Mouse (Mus musculus): ENCODE measurements around the gene Ucn3. TPM values are rescaled to one million over a fixed set of nuclear protein-coding genes. Genes with fewer than 3 reads are reported as not detected.

Gene Ucn3
- polyA plus RNA-seq, 1 experiment from 2014 or later = not detected

DNA sequence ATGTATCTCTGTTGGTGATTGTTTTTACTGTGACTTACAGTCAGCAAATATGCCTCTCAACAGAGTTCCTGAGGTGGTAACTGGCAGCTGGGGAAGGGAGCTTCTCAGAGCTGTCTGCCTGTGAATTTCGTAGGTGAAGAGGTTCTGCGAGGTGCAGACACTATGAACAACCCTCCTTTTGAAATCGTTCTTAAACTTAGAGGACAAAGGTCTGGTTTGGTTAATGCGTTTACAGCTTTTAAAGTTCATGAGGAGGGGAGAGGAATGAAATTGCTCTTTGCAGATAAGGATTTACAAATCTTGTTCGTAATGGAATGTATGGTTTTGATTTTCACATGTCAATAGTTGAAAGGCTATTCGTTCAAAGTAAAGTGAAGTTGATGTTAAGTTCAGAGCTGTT is 19.5 kb downstream of the Ucn3 start:
- no peak for ATAC-seq (ENCODE audit: insufficient number of reproducible peaks, insufficient read depth, low FRiP score, low read depth)
- Histone ChIP-seq H3K4me1 (ENCODE audit: control insufficient read depth in 2 of 2, insufficient read depth in 2 of 2, low read length in 2 of 2) (no peaks in the 10 kb centered on the region), H3K9ac (ENCODE audit: low read length) (no peak overlapping the region), H3K27ac (replicated peaks in 1 of 2; ENCODE audit: control insufficient read depth in 1 of 2, insufficient read depth in 1 of 2, low read depth in 2 of 2, low read length in 2 of 2) (no peak overlapping the region), H3K27me3 (ENCODE audit: control insufficient read depth, insufficient read depth, low read length) (no peaks in the 10 kb centered on the region), H3K4me3 (ENCODE audit: control insufficient read depth in 1 of 2, insufficient read depth in 1 of 2, low read depth in 1 of 2, low read length in 2 of 2) (no peak overlapping the region), H3K36me3 (ENCODE audit: control insufficient read depth, insufficient read depth, low read length) (no peaks in the 10 kb centered on the region), H3K9me3 (ENCODE audit: control insufficient read depth, low read length) (no peaks in the 10 kb centered on the region), H3K4me2 (ENCODE audit: low read length) (no peak overlapping the region)
- WGBS = 74% methylated on average over 6 of the region's 6 CpGs

DNA sequence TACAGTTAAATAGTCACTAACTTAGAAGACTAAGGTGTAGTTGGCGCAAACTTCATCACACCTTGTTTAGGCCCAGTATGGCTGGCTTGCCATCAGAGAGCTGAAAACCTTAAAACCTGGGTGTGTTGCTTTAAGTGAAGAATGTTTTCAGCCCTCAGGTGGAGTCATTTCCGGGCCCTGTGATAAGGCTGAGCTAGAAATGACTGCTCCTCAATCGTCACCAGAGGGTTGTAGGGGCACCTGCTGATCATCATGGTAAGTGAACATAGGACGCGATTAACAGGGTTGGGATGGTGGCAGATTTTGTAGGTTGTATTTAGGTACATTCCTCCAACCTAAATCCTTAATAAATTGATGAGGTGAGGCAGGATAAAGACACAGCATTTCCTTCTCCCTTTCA is 20.7 kb downstream of the Ucn3 start:
- H3K4me2 ChIP-seq (ENCODE audit: low read length) = no peak overlapping the region
- no peak overlapping the region for H3K9ac ChIP-seq (ENCODE audit: low read length)
- H3K36me3 ChIP-seq (ENCODE audit: control insufficient read depth, insufficient read depth, low read length) = no peaks in the 10 kb centered on the region
- no peak overlapping the region for H3K4me3 ChIP-seq (ENCODE audit: control insufficient read depth in 1 of 2, insufficient read depth in 1 of 2, low read depth in 1 of 2, low read length in 2 of 2)
- H3K27me3 ChIP-seq (ENCODE audit: control insufficient read depth, insufficient read depth, low read length) = no peaks in the 10 kb centered on the region
- H3K27ac ChIP-seq (replicated peaks in 1 of 2; ENCODE audit: control insufficient read depth in 1 of 2, insufficient read depth in 1 of 2, low read depth in 2 of 2, low read length in 2 of 2) = no peak overlapping the region
- WGBS = 51% methylated on average over 5 of the region's 5 CpGs
- H3K4me1 ChIP-seq (ENCODE audit: control insufficient read depth in 2 of 2, insufficient read depth in 2 of 2, low read length in 2 of 2) = no peaks in the 10 kb centered on the region
- H3K9me3 ChIP-seq (ENCODE audit: control insufficient read depth, low read length) = no peaks in the 10 kb centered on the region
- no peak for ATAC-seq (ENCODE audit: insufficient number of reproducible peaks, insufficient read depth, low FRiP score, low read depth)

DNA sequence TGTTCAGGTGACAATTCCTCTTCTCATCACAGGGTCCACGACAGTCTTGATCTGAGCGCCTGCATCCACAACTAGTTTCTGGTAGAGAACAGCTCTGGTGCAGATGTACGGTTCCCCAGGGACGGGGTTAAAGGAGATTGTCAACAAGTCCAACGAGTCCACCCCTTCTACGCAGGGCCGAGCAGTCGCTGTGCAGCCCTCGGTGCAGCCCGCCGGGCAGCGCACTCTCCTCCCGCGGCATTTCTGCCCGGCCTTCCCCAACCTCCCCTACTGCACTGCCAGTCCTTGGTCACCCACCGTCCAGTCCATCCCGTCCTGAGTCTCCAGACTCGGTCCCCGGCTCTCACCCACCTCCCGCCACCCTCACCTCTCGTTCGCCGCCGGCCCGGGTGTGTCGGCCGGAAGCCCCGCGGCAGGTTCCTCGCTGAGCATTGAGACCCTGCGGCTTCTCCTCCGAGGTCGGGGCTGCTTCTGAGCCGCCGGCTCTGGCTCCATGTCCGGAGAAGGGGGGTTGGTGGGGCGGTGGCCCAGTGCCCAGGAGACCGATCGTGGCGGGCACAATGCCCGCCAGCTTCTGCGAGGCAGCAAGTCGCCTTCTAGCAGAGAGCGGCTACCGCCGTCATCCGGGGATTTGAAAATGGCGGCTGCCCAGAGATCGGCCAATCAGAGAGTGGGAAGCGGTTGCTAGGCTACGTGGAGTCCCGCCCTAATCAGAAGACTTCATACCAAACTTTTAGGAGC is 27.4 kb downstream of the Ucn3 start, which contains the start of the genes Net1 and Tubal3:
Net1 (minus strand) TSS at position 650 of the 741 bp plus-strand sequence.
Tubal3 (plus strand) TSS at position 704 of the 741 bp plus-strand sequence.
- H3K4me1 ChIP-seq (ENCODE audit: control insufficient read depth in 2 of 2, insufficient read depth in 2 of 2, low read length in 2 of 2) = peaks cover 0 to 10% of the 10 kb centered on the region in 2 experiments; a peak in 1 of 4 replicates
- H3K4me3 ChIP-seq (ENCODE audit: control insufficient read depth in 1 of 2, insufficient read depth in 1 of 2, low read depth in 1 of 2, low read length in 2 of 2) = peak within 1 kb of the TSS; percentile 84 to 99
- peak within 1 kb of the TSS; percentile 72 to 76 for H3K27ac ChIP-seq (replicated peaks in 1 of 2; ENCODE audit: control insufficient read depth in 1 of 2, insufficient read depth in 1 of 2, low read depth in 2 of 2, low read length in 2 of 2)
- peak within 1 kb of the TSS; percentile 74 for H3K4me2 ChIP-seq (ENCODE audit: low read length)
- under 1% methylated on average over 52 of the region's 52 CpGs for WGBS
- H3K9ac ChIP-seq (ENCODE audit: low read length) = peak within 1 kb of the TSS; percentile 85
- H3K9me3 ChIP-seq (ENCODE audit: control insufficient read depth, low read length) = no peaks in the 10 kb centered on the region
- no peaks in the 10 kb centered on the region for H3K27me3 ChIP-seq (ENCODE audit: control insufficient read depth, insufficient read depth, low read length)
- ATAC-seq (ENCODE audit: insufficient number of reproducible peaks, insufficient read depth, low FRiP score, low read depth) = peak; percentile 95
- H3K36me3 ChIP-seq (ENCODE audit: control insufficient read depth, insufficient read depth, low read length) = 0 out of 2 replicates have a peak, but pooled peaks cover 10% of the 10 kb centered on the region

DNA sequence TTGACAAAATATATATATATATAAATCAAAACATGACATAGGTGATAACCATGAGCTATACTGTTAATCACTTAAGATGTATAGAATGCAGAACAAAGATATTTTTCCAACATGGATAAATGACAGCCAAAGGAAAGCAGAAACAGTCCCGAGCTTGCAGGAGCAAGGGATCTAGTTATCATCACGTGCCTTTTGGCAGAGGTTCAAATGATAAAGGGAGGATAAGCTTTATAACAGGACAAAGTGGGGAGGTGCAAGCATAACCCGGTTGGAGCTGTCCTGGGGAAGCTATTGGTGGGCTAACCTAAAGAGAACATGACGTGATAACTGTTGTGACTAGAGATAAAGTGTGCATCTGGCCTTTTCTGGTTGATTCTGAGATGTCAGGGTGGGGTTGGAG is 31.6 kb downstream of the Ucn3 start:
- Histone ChIP-seq H3K27me3 (ENCODE audit: control insufficient read depth, insufficient read depth, low read length) (no peaks in the 10 kb centered on the region), H3K4me3 (ENCODE audit: control insufficient read depth in 1 of 2, insufficient read depth in 1 of 2, low read depth in 1 of 2, low read length in 2 of 2) (no peak overlapping the region), H3K9ac (ENCODE audit: low read length) (no peak overlapping the region), H3K4me2 (ENCODE audit: low read length) (no peak overlapping the region), H3K27ac (replicated peaks in 1 of 2; ENCODE audit: control insufficient read depth in 1 of 2, insufficient read depth in 1 of 2, low read depth in 2 of 2, low read length in 2 of 2) (no peak overlapping the region), H3K4me1 (ENCODE audit: control insufficient read depth in 2 of 2, insufficient read depth in 2 of 2, low read length in 2 of 2) (peaks cover 0 to 13% of the 10 kb centered on the region in 2 experiments; a peak in 2 of 4 replicates), H3K36me3 (ENCODE audit: control insufficient read depth, insufficient read depth, low read length) (0 out of 2 replicates have a peak, but pooled peaks cover 13% of the 10 kb centered on the region), H3K9me3 (ENCODE audit: control insufficient read depth, low read length) (no peaks in the 10 kb centered on the region)
- WGBS = 16% methylated on average over 4 of the region's 4 CpGs
- ATAC-seq (ENCODE audit: insufficient number of reproducible peaks, insufficient read depth, low FRiP score, low read depth) = no peak

DNA sequence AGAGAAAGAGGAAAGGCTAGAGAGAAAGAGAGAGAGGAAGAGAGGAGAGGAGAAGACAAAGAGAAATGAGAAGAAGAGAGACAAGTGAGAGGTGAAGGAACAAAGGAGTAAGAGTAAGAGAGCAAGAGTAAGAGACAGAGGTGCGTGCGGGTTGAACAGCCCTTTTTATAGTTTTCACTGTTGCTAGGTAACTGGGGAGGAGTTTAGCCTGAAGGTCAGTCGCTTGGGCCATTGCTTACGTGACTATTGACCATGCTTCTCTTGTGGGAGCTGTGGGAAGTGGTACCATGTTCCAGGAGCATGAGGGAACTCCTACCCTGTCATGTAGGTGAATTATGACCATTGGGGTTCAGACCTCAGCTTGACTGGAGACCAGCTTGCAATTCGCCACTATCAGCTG is 34.8 kb downstream of the Ucn3 start:
- peaks cover 2 to 12% of the 10 kb centered on the region in 2 experiments; a peak in 2 of 4 replicates for H3K4me1 ChIP-seq (ENCODE audit: control insufficient read depth in 2 of 2, insufficient read depth in 2 of 2, low read length in 2 of 2)
- no peak overlapping the region for H3K9ac ChIP-seq (ENCODE audit: low read length)
- H3K4me3 ChIP-seq (ENCODE audit: control insufficient read depth in 1 of 2, insufficient read depth in 1 of 2, low read depth in 1 of 2, low read length in 2 of 2) = no peak overlapping the region
- WGBS = 85% methylated on average over 5 of the region's 5 CpGs
- no peak overlapping the region for H3K27ac ChIP-seq (replicated peaks in 1 of 2; ENCODE audit: control insufficient read depth in 1 of 2, insufficient read depth in 1 of 2, low read depth in 2 of 2, low read length in 2 of 2)
- H3K36me3 ChIP-seq (ENCODE audit: control insufficient read depth, insufficient read depth, low read length) = peaks cover 12% of the 10 kb centered on the region; the same call in 1 of the 2 replicates
- H3K27me3 ChIP-seq (ENCODE audit: control insufficient read depth, insufficient read depth, low read length) = no peaks in the 10 kb centered on the region
- no peak overlapping the region for H3K4me2 ChIP-seq (ENCODE audit: low read length)
- H3K9me3 ChIP-seq (ENCODE audit: control insufficient read depth, low read length) = no peaks in the 10 kb centered on the region
- no peak for ATAC-seq (ENCODE audit: insufficient number of reproducible peaks, insufficient read depth, low FRiP score, low read depth)

DNA sequence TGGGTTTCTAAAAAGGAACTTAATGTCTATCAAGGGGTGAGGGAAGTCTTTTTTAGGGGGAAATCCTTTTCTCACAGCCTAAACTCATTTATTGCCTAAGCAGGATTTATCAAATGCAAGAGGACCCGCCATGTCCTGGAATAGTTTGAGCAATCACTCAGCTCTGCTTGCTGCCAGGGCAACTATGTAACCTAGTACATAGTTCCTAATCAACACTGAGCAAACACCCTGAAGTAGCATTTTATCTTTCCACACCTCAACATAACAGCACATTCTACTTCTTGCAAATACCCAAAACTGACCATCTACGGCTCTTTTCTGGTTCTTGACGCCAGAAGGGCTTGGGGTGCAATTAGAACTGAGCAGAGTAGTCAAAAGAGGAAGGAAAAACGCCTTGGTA is 36.9 kb downstream of the Ucn3 start:
- Histone ChIP-seq H3K27ac (replicated peaks in 1 of 2; ENCODE audit: control insufficient read depth in 1 of 2, insufficient read depth in 1 of 2, low read depth in 2 of 2, low read length in 2 of 2) (0 out of 4 replicates have a peak overlapping the region, but pooled peaks of 1 of the 2 experiments have one; percentile 16), H3K4me1 (ENCODE audit: control insufficient read depth in 2 of 2, insufficient read depth in 2 of 2, low read length in 2 of 2) (peaks cover 2 to 8% of the 10 kb centered on the region in 2 experiments; a peak in 1 of 4 replicates), H3K4me2 (ENCODE audit: low read length) (no peak overlapping the region), H3K36me3 (ENCODE audit: control insufficient read depth, insufficient read depth, low read length) (peaks cover 7% of the 10 kb centered on the region; the same call in 1 of the 2 replicates), H3K9ac (ENCODE audit: low read length) (no peak overlapping the region), H3K9me3 (ENCODE audit: control insufficient read depth, low read length) (no peaks in the 10 kb centered on the region), H3K27me3 (ENCODE audit: control insufficient read depth, insufficient read depth, low read length) (no peaks in the 10 kb centered on the region), H3K4me3 (ENCODE audit: control insufficient read depth in 1 of 2, insufficient read depth in 1 of 2, low read depth in 1 of 2, low read length in 2 of 2) (no peak overlapping the region)
- ATAC-seq (ENCODE audit: insufficient number of reproducible peaks, insufficient read depth, low FRiP score, low read depth) = no peak
- 43% methylated on average over 4 of the region's 4 CpGs for WGBS

DNA sequence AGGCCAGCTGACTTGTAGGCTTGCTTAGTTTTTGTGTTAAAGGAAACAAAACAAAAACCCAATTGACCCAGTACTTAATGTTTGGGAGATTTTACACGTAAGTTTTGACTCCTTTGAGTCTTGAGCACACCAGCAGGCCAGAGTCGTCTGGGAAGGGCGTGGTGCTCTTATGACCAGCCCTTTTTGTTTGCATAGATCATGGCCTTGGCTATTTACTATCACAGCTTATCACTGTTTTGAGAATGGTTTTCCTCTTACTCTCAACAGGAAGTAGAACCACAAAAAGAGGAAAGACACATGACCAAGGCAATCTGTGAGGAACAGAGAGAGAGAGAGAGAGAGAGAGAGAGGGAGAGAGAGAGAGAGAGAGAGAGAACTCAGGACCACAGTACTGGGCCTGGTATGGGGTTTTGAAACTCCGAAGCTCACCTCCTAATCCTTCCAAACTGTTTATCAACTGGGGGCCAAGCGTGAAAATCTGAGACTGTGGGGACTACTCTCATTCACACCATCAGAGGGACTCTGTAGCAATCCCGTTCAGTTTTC is 37.9 kb downstream of the Ucn3 start:
- Histone ChIP-seq H3K4me3 (ENCODE audit: control insufficient read depth in 1 of 2, insufficient read depth in 1 of 2, low read depth in 1 of 2, low read length in 2 of 2) (no peak overlapping the region), H3K4me2 (ENCODE audit: low read length) (no peak overlapping the region), H3K4me1 (ENCODE audit: control insufficient read depth in 2 of 2, insufficient read depth in 2 of 2, low read length in 2 of 2) (peaks cover 2 to 8% of the 10 kb centered on the region in 2 experiments; a peak in 1 of 4 replicates), H3K36me3 (ENCODE audit: control insufficient read depth, insufficient read depth, low read length) (peaks cover 11% of the 10 kb centered on the region; the same call in 1 of the 2 replicates), H3K9ac (ENCODE audit: low read length) (no peak overlapping the region), H3K27ac (replicated peaks in 1 of 2; ENCODE audit: control insufficient read depth in 1 of 2, insufficient read depth in 1 of 2, low read depth in 2 of 2, low read length in 2 of 2) (no peak overlapping the region), H3K27me3 (ENCODE audit: control insufficient read depth, insufficient read depth, low read length) (no peaks in the 10 kb centered on the region), H3K9me3 (ENCODE audit: control insufficient read depth, low read length) (no peaks in the 10 kb centered on the region)
- WGBS = 59% methylated on average over 6 of the region's 6 CpGs
- no peak for ATAC-seq (ENCODE audit: insufficient number of reproducible peaks, insufficient read depth, low FRiP score, low read depth)

Measured in heart, embryonic 14.5 days (tissue).